Mouse (Mus musculus) central nervous system, embryonic 14 days (tissue): Measurements from ENCODE around the gene Gm29564. TPM values are rescaled to one million over a fixed set of nuclear protein-coding genes. Genes with fewer than 3 reads are reported as not detected.

ENCODE experiments used
- polyA plus RNA-seq: library from polyadenylated mRNA; depleted of rRNA; stranded (reverse); fragments of >200 nt; gene quantifications from 2 replicates; pipeline ENCODE4 v1.2.3, GENCODE M21; 2012; rRNA removed

Gm29564 gene
- not detected in 2 replicates for polyA plus RNA-seq

GRCm38 (mm10) chrY:78212693-78213092 lies at the start of gene Gm29564:
Gm29564 (plus strand) TSS chrY:78212993.

Other genes starting within 250 kb of the Gm29564 start
- gene Gm20867, start 249.8 kb upstream of the Gm29564 start, polyA plus RNA-seq = not detected in 2 replicates